Mouse (Mus musculus) spleen, adult 2 months (tissue): ENCODE data around the gene Gm525.
"Not testable (repeated sequence)": the region's sequence is repeated elsewhere in the genome, so short reads cannot be mapped to it uniquely, and the experiment has no call there.

ENCODE experiments used
- CTCF ChIP-seq: fragments of 200-500 bp; IDR thresholded peaks from 2 replicates; pipeline ENCODE4 v1.5.1; 2011; ENCODE audit warnings: mild to moderate bottlenecking, inconsistent platforms; ENCODE audit not compliant: insufficient read depth, insufficient read length, insufficient replicate concordance; ENCODE audit errors: extremely low read depth
- POLR2A ChIP-seq: fragments of 200-500 bp; IDR thresholded peaks from 2 replicates; pipeline ENCODE4 v1.6.1; 2011; ENCODE audit warnings: low read depth, low read length, inconsistent platforms

GRCm38 (mm10) chr11:89082691-89083090 is 9.1 kb downstream of the Gm525 start:
- not testable (repeated sequence) for TF ChIP-seq CTCF, POLR2A
